Mouse (Mus musculus): ENCODE measurements at regions not wholly inside any gene's neighbourhood (a gene's known extent, or its start where the extent isn't known, plus 50 kb on each side); places are given as distances from the start of the nearest gene placed in this dataset.

DNA sequence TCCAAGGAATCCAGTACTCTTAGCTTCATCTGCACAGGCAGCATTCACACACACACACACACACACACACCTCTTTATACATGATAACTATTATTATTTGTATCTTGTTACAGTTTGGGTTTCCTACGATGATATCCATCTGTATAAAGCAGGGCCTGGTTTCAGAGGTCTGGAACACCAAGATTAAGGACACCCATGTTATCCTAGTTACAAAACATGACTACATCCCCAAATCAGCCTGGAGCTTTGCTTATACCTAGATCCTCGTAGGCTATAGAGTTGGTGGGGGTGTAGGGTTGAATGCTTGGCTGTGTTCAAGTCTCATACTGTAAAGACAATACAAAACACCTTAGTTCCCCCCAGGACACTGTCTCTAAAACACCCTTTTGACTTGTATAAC is 56.0 kb upstream of the Tpm1 start:
- no peak for TF ChIP-seq CTCF (IDR thresholded peaks at IDR 0.05; ENCODE audit: low read depth)

DNA sequence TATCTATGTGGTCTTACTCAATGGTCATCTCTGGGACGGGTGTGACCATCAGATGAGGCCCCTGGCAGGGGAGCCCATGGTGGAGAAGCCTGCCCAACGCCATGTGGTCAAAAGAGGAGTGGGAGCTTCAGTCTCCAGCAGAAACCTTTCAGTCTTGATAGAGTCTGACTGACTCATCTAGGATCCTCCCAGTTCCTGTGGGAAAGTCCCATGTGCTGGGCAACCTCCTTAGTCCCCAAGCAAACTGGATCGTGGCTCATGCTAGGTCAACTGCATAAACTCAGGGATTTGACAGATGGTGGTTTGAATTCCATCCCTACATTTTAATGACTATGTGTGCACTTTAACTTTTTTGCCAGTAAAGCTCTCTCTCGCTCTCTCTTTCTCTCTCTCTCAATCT is 55.4 kb upstream of the Tpm1 start:
- DNase-seq (ENCODE audit: low spot score) = no peak
- Histone ChIP-seq H3K36me3 (ENCODE audit: insufficient read depth, low read length) (no peaks in the 10 kb centered on the region), H3K27ac (no peak overlapping the region), H3K9me3 (ENCODE audit: low read length) (no peaks in the 10 kb centered on the region), H3K4me1 (ENCODE audit: insufficient read depth, low read length) (0 out of 2 replicates have a peak, but pooled peaks cover 5% of the 10 kb centered on the region), H3K27me3 (ENCODE audit: insufficient read depth, low read length) (no peaks in the 10 kb centered on the region), H3K9ac (replicated peaks; ENCODE audit: low read length) (no peak overlapping the region), H3K4me2 (ENCODE audit: low read depth, low read length) (no peak overlapping the region), H3K4me3 (ENCODE audit: low read length) (no peak overlapping the region)
- no peak for TF ChIP-seq CTCF (IDR thresholded peaks at IDR 0.05; ENCODE audit: low read depth)
- WGBS = 74% methylated on average over 4 of the region's 4 CpGs
- ATAC-seq = no peak

More for the DNA sequence above, 56.0 kb upstream of the Tpm1 start:
- ATAC-seq (no peak), DNase-seq (ENCODE audit: low spot score) (no peak)
- Histone ChIP-seq H3K9ac (replicated peaks; ENCODE audit: low read length) (no peak overlapping the region), H3K4me3 (ENCODE audit: low read length) (no peak overlapping the region), H3K36me3 (ENCODE audit: insufficient read depth, low read length) (no peaks in the 10 kb centered on the region), H3K27me3 (ENCODE audit: insufficient read depth, low read length) (no peaks in the 10 kb centered on the region), H3K27ac (no peak overlapping the region), H3K9me3 (ENCODE audit: low read length) (no peaks in the 10 kb centered on the region), H3K4me1 (ENCODE audit: insufficient read depth, low read length) (0 out of 2 replicates have a peak, but pooled peaks cover 5% of the 10 kb centered on the region), H3K4me2 (ENCODE audit: low read depth, low read length) (no peak overlapping the region)
- WGBS = 86% methylated on average over 2 of the region's 2 CpGs

DNA sequence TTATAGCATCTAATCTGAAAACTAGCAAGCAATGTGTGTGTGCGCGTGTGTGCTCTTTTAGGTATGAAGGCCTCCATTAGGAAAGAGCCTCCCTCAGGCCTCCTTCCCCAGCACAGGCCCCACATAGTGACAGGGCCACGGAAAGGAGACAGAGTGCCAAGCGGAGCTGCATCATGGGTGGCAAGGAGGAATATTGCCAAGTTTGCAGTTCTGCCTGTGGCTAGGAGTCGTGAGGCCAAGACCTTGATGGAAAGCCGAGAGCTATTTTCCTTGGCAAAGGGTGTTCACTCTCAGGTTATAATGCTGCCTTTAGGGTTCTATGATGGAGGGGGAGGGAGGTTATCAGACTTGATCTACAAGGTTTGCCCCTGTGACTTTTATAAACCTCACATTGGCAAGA is 53.4 kb upstream of the Tpm1 start:
- ATAC-seq (no peak), DNase-seq (ENCODE audit: low spot score) (peak; percentile 48)
- TF ChIP-seq CTCF (IDR thresholded peaks at IDR 0.05; ENCODE audit: low read depth) = no peak
- WGBS = 54% methylated on average over 6 of the region's 6 CpGs
- Histone ChIP-seq H3K36me3 (ENCODE audit: insufficient read depth, low read length) (no peaks in the 10 kb centered on the region), H3K4me3 (ENCODE audit: low read length) (no peak overlapping the region), H3K9ac (replicated peaks; ENCODE audit: low read length) (no peak overlapping the region), H3K4me1 (ENCODE audit: insufficient read depth, low read length) (0 out of 2 replicates have a peak, but pooled peaks cover 5% of the 10 kb centered on the region), H3K27me3 (ENCODE audit: insufficient read depth, low read length) (no peaks in the 10 kb centered on the region), H3K4me2 (ENCODE audit: low read depth, low read length) (no peak overlapping the region), H3K9me3 (ENCODE audit: low read length) (no peaks in the 10 kb centered on the region), H3K27ac (no peak overlapping the region)

GRCm38 (mm10) chr9:67099471-67099870 is 50.3 kb upstream of the Tpm1 start:
- no peaks in the 10 kb centered on the region for H3K27me3 ChIP-seq (ENCODE audit: insufficient read depth, low read length)

More at GRCm38 (mm10) chr9:67099471-67099870, 50.3 kb upstream of the Tpm1 start:
- 0 out of 2 replicates have a peak, but pooled peaks cover 5% of the 10 kb centered on the region for H3K4me1 ChIP-seq (ENCODE audit: insufficient read depth, low read length)
- H3K36me3 ChIP-seq (ENCODE audit: insufficient read depth, low read length) = no peaks in the 10 kb centered on the region
- H3K4me2 ChIP-seq (ENCODE audit: low read depth, low read length) = no peak overlapping the region
- no peak for TF ChIP-seq CTCF (IDR thresholded peaks at IDR 0.05; ENCODE audit: low read depth)
- H3K9ac ChIP-seq (replicated peaks; ENCODE audit: low read length) = no peak overlapping the region
- WGBS = 57% methylated on average over 6 of the region's 6 CpGs
- H3K27ac ChIP-seq = no peak overlapping the region
- DNase-seq (ENCODE audit: low spot score) = no peak
- no peaks in the 10 kb centered on the region for H3K9me3 ChIP-seq (ENCODE audit: low read length)
- no peak overlapping the region for H3K4me3 ChIP-seq (ENCODE audit: low read length)
- ATAC-seq = no peak
